In genomic region chr2:158325609-158326008, GRCm38 (mm10) we compare ENCODE assay signal across 21 mouse cellular contexts. TPM values are rescaled to one million over a fixed set of nuclear protein-coding genes. Genes with fewer than 3 reads are reported as not detected.
"Had no signal": no experiment of that assay in that cellular context is flagged by ENCODE, and none has a peak within 500 bp of the region (broad histone marks: within the 10 kb centered on the region; RNA-seq: fewer than 3 reads in every experiment).

No protein-coding gene starts in this region.

- H3K4me2 ChIP-seq: liver, embryonic 13.5 days; liver, embryonic 15.5 days; lung, embryonic 15.5 days; midbrain, embryonic 11.5 days; midbrain, embryonic 13.5 days; midbrain, embryonic 15.5 days; stomach, embryonic 15.5 days had no signal

- H3K36me3 ChIP-seq: lung, embryonic 15.5 days; midbrain, embryonic 13.5 days; midbrain, embryonic 15.5 days; stomach, embryonic 15.5 days had no signal

- H3K9me3 ChIP-seq: liver, embryonic 13.5 days; liver, embryonic 15.5 days; lung, embryonic 15.5 days; megakaryocyte, embryonic 14.5 days; midbrain, embryonic 13.5 days; midbrain, embryonic 15.5 days; stomach, embryonic 15.5 days had no signal

- DNase-seq: liver, embryonic 13.5 days; liver, postnatal 0 days; lung, adult 2 months; lung, postnatal 14 days; lung, postnatal 36 days; right cerebral cortex, postnatal 14 days; thymus, adult 2 months; thymus, postnatal 25 days; thymus, postnatal 4 days had no signal

- ATAC-seq: liver, postnatal 0 days; lung, postnatal 0 days had no signal

- H3K27me3 ChIP-seq: liver, embryonic 13.5 days; liver, embryonic 15.5 days; lung, embryonic 15.5 days; midbrain, embryonic 13.5 days; midbrain, embryonic 15.5 days; stomach, embryonic 15.5 days had no signal

- H3K9ac ChIP-seq: liver, embryonic 13.5 days; liver, embryonic 15.5 days; liver, postnatal 0 days; lung, embryonic 15.5 days; midbrain, embryonic 13.5 days; midbrain, embryonic 15.5 days; stomach, embryonic 15.5 days had no signal

- H3K27ac ChIP-seq: liver, embryonic 13.5 days; liver, embryonic 15.5 days; lung, embryonic 15.5 days; macrophage; midbrain, embryonic 13.5 days; midbrain, embryonic 15.5 days; stomach, embryonic 15.5 days; stomach, postnatal 0 days had no signal

- H3K4me3 ChIP-seq: liver, embryonic 13.5 days; liver, embryonic 15.5 days; lung, embryonic 15.5 days; megakaryocyte, embryonic 14.5 days; midbrain, embryonic 13.5 days; midbrain, embryonic 15.5 days; stomach, embryonic 15.5 days had no signal

- H3K4me1 ChIP-seq: liver, embryonic 13.5 days; liver, embryonic 15.5 days; lung, embryonic 15.5 days; megakaryocyte, embryonic 14.5 days; stomach, embryonic 15.5 days had no signal

RNA-seq across cellular contexts. Expression of gene Snhg11, which starts 49.8 kb away (rescaled TPM):
- total RNA-seq: monocyte, adult 5-6 weeks; neutrophil, adult 5-6 weeks had no signal
